Mouse (Mus musculus): ENCODE data around the gene Cmpk2.
"Not testable (repeated sequence)": the region's sequence is repeated elsewhere in the genome, so short reads cannot be mapped to it uniquely, and the experiment has no call there.

The Cmpk2 gene

DNA sequence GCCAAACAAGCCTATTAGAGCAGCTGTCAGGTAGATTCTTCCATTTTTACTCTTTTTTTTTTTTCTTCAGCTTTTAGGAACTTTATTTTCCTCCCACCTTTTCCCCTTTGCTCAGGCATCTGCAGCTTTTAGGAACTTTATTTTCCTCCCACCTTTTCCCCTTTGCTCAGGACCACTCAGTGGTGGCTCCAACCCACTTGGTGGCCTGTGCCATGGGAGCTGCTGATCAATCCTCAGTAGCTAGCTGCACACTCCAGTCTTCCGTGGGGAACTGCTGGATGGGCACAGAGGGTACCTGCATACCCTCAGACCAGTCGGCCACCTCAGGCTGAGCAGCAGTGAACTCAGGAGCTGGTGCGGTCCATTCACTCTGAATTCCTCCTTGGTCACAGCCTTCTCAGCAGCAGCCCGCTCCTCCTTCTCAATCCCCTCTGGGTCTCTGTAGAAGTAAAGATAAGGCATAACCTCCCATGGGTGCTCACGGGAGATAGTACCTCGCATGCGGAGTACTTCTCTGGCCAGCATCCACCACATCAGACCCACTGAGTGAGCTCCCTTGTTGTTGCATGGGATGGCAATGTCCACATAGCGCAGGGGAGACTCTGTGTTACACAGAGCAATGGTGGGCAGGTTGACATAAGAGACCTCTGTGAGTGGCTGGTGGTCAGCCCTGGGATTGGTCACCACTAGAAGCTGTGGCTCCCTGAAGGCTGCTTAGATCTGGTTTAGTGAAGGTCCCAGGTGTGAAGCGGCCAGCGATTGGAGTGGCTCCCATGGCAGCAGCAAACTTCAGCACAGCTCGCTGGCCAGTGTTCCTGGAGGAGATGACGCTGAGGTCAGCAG, 17.0 kb downstream of the Cmpk2 start:
- DNase-seq: not testable (repeated sequence)

DNA sequence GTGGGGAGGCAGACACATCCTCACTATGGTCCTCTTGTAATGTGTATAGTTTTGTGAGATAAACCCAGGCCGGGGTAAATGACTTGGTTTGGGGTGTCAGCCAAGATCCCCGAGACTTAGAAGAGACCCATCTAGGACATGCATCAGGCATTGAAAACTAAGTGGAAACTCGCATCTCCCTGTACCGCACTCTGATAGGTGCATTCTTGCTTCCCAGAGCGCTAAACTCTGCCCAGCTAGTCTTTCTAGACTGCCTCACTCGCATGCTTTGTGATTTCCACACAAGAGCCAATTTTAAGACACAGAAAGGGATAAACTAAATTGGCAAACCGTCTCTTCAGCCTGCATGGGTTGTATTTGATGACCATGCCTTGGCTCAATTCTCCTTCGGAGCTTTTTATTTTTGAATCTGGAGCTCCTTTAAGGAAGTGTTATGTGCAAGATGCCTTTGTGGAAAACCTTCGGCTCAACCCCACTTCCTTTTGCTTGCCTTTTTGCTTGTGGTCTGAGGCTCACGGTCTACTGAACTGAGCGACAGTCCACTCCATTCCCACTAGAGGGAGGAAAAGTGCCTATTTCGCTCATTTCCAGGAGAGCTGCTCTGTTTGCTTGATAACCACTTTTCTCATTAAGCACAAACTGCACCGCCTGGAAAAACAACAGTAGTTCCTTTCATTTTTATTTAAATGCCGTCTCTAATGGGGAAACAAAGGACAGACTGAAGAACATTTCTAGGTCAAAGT, 19.0 kb downstream of the Cmpk2 start:
- DNase-seq: peak; percentile 36

DNA sequence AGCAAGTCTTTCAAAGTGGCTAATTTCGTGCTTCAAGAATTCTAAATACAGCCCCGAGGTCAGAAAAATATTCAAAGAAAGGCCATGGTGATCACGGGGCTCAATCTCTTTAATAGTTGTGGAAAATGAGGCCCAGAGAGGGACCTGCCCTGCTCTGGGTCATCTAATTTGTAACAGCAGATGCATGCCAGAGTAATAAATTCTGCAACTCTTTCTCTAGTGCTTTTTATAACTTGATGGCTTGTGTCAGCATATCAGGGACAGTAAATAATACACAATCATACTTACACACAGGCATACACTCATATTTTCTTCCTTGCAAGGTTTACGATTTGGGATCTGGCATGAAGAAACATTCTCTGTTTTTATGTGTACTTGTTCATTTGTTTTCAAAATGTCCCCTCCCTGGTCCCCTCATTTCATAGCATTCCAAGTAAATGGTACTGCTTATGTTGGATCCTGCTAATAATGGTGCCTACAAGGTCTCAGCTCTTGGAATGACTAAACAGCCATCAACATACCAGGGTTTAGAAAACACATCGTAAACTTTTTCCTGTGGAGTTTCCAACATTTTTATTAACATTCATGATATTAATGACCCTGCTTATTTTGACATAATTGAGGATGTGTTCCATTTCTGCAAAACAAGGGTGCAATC, 19.7 kb downstream of the Cmpk2 start:
- DNase-seq: no peak

DNA sequence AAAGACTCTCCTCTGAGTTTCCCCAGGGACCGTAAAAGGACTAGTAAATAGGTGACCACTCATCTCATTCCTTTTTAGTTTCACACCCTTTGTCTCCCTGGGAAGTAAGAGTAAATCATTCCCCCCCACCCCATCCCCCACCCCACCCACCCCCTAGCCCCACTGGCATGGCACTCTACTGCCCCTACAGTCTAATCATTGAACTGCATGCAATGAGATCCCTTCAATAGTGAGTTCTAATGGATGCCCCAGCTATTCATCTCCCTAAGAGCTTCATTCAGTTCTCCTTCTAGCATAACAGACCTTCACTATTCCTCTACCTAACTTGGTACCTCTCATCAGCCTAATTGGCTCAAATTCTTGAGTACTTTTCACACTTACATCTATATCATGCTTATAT, 20.9 kb downstream of the Cmpk2 start:
- no peak for DNase-seq

DNA sequence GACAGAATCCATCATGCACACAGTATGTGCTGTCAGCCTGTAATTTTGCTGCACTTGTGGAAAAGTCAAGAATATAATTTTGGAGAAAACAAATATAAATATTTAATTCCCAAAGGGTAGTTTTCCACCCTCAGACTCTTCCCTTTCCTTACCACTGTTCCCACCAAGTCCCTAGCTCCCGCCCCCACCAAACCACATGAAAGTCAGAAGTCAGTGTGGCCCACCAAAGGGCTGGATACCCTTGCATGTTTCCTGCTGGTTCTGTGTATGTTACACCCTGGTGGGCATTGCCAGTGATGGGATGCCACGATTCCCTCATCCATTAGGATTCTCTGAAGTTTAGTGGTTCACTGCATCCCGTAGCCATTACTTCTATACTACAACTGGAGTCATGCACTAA, 32.0 kb downstream of the Cmpk2 start:
- no peak for DNase-seq

DNA sequence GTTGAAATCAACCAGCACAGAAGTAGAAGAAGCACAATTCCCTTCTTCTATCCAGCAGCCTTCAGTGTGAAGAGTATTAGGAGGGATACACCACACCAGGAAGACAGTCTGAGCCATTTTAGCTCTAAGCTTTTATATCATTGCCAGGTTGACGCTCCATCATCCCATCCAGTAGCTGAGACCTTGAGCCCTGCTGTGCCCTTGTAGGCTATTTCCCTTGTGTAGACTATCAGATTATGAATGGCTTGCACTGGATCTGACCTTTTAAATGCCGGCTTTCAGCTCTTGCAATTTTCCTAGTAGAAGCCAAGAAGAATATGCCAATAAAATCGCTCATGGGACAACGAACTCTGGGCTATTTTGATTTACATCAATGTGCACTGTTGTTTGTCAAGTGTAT, 42.0 kb downstream of the Cmpk2 start:
- no peak for DNase-seq

DNA sequence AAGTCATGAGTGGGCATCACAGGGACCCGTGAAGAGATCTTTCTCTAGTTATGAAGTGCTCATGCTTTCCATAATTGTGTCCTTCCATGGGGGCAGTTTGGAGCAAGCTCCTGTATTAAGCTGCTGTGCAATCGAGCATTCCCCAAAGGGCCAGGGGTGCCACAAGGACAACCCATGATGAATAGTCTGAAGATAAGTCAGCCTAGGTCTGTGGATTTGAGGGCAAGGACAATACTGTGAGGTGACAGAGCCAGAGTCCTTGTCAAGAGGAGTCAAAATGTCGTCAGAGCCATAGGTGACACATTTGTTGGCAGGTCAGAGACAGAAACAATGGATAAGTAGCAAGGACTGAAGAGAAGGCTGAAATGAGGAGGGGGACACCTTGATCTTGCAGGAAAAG, 49.2 kb downstream of the Cmpk2 start:
- no peak for DNase-seq

DNA sequence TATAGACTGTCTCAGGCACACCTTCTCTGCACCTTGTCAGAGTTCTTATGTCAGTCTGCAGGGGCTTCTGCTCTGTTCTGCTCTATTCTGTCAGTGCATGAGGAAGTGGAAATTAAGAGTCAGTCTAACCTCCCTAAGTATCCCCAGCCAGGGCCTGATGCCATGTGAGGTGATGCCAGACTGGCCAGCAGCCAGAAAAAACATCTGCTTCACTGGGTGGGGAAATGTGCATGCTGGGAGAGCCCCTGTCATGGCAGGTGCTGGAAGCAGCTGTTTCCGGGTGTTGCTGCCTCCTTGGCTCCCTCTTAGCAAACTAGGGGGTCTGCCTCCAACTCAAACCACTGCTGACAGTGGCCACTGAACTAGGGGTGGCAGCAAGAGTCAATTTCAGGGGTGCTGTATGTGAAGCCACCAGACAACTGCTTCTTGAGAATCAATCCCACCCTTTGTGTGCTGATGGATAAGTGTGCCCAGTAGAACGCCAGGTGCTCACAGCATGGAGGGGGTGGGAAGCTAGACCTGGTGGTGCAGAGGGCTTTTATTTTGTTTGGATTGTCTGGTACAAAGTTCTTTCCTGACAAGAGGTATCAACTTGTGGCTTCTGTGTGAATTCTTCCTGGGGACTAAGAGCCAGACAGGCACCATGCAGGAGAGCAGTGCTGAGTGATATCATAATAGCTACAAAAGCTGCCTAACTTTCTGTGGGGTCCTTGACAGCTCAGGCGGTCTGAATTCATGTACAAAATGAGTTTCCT, 56.1 kb downstream of the Cmpk2 start:
- DNase-seq: no peak

DNA sequence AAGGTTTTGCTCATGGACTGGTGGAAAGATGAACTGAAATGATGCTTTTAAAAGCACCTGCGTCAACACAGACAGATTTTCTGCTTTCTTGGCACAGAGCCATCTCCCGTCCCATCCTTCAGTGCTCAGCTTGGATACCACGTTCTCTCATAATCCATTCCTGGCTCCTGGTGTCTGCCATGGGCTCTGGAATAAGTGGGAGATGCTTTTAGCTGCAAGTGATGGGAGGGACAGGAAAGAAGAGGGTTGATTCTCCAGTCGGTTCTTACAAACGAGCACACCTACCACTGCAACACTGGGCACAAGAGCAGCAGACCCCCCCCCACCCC, 56.7 kb downstream of the Cmpk2 start:
- no peak for DNase-seq
